Mouse (Mus musculus) G1E (cell line): ENCODE measurements at regions not wholly inside any gene's neighbourhood (a gene's known extent, or its start where the extent isn't known, plus 50 kb on each side); places are given as distances from the start of the nearest gene placed in this dataset.

Experiments used
- ATAC-seq: 2 replicates; pipeline ENCODE4 v1.8.0; 2016; ENCODE audit warnings: mild to moderate bottlenecking; ENCODE audit not compliant: insufficient number of reproducible peaks, poor library complexity, low FRiP score, severe bottlenecking; ENCODE audit errors: extremely low read depth
- DNase-seq: peaks from one replicate; pipeline ENCODE4 v3.0.0; 2012; ENCODE audit warnings: low spot score
- H3K27me3 ChIP-seq: 2 replicates; pipeline ENCODE4 v1.6.1; 2012; ENCODE audit warnings: mild to moderate bottlenecking, low read length, inconsistent platforms; ENCODE audit not compliant: insufficient read depth
- H3K36me3 ChIP-seq: replicated peaks from 2 replicates; pipeline ENCODE3; 2012; ENCODE audit warnings: mild to moderate bottlenecking, inconsistent platforms
- H3K4me1 ChIP-seq: 2 replicates; pipeline ENCODE4 v1.6.1; 2012; ENCODE audit warnings: low read depth, low read length, inconsistent platforms, mixed read lengths; ENCODE audit not compliant: insufficient read depth
- H3K4me3 ChIP-seq: 2 replicates; pipeline ENCODE4 v1.5.1; 2012; ENCODE audit warnings: low read depth, mild to moderate bottlenecking, inconsistent platforms, low read length, moderate library complexity, mixed read lengths
- H3K9me3 ChIP-seq: replicated peaks from 2 replicates; pipeline ENCODE4 v1.6.1; 2012; ENCODE audit warnings: inconsistent platforms
- CTCF ChIP-seq: IDR thresholded peaks from 2 replicates; pipeline ENCODE4 v1.5.1; 2012; ENCODE audit warnings: low read depth, low read length, inconsistent platforms, mixed read lengths
- GATA1 ChIP-seq: IDR thresholded peaks from 2 replicates; pipeline ENCODE4 v1.6.1; 2012; ENCODE audit warnings: borderline replicate concordance, low read length, inconsistent platforms, mixed read lengths
- GATA2 ChIP-seq: IDR thresholded peaks from 2 replicates; pipeline ENCODE4 v1.6.1; 2012; ENCODE audit warnings: low read depth, low read length, inconsistent platforms, borderline replicate concordance
- POLR2AphosphoS5 ChIP-seq: IDR thresholded peaks from 2 replicates; pipeline ENCODE4 v1.6.1; 2012; ENCODE audit warnings: low read depth, low read length, inconsistent platforms; ENCODE audit not compliant: insufficient replicate concordance
- TAL1 ChIP-seq: conservative IDR thresholded peaks from 2 replicates; pipeline ENCODE4 v1.6.1; 2012; ENCODE audit warnings: low read depth, low read length, inconsistent platforms, mixed read lengths

GRCm38 (mm10) chr12:16436255-16436654 lies 174.5 kb downstream of the Lpin1 start:
- H3K4me3 ChIP-seq = no peak overlapping the region
- ATAC-seq = no peak

GRCm38 (mm10) chr12:16434739-16435138 lies 176.0 kb downstream of the Lpin1 start:
- Histone ChIP-seq H3K9me3 (no peaks in the 10 kb centered on the region), H3K36me3 (no peaks in the 10 kb centered on the region), H3K4me1 (no peaks in the 10 kb centered on the region), H3K4me3 (no peak overlapping the region), H3K27me3 (no peaks in the 10 kb centered on the region)
- DNase-seq (no peak), ATAC-seq (no peak)
- TF ChIP-seq POLR2AphosphoS5 (no peak), GATA2 (no peak), TAL1 (no peak), CTCF (no peak), GATA1 (no peak)

More at GRCm38 (mm10) chr12:16436255-16436654, 174.5 kb downstream of the Lpin1 start:
- no peaks in the 10 kb centered on the region for H3K27me3 ChIP-seq
- TF ChIP-seq CTCF = no peak
- TF ChIP-seq GATA2 = no peak
- TF ChIP-seq POLR2AphosphoS5 = no peak
- TF ChIP-seq GATA1 = no peak
- TF ChIP-seq TAL1 = no peak
- H3K36me3 ChIP-seq = no peaks in the 10 kb centered on the region
- DNase-seq = no peak
- no peaks in the 10 kb centered on the region for H3K9me3 ChIP-seq
- H3K4me1 ChIP-seq = no peaks in the 10 kb centered on the region

- no peaks in the 10 kb centered on the region for H3K4me1 ChIP-seq
- H3K27me3 ChIP-seq = no peaks in the 10 kb centered on the region
- ATAC-seq (no peak), DNase-seq (no peak)
- H3K9me3 ChIP-seq = no peaks in the 10 kb centered on the region
- TF ChIP-seq POLR2AphosphoS5 (no peak), GATA2 (no peak), TAL1 (no peak)
- H3K4me3 ChIP-seq = no peak overlapping the region
- no peaks in the 10 kb centered on the region for H3K36me3 ChIP-seq
These were observed 176.5 kb downstream of the Lpin1 start for GRCm38 (mm10) chr12:16434225-16434624.

GRCm38 (mm10) chr12:16425980-16426379 lies 184.8 kb downstream of the Lpin1 start:
- H3K4me1 ChIP-seq = no peaks in the 10 kb centered on the region

GRCm38 (mm10) chr12:16424526-16424925 lies 186.2 kb downstream of the Lpin1 start:
- ATAC-seq = no peak
- no peak for TF ChIP-seq TAL1
- TF ChIP-seq GATA2 = no peak
- TF ChIP-seq GATA1 = no peak
- no peak for TF ChIP-seq POLR2AphosphoS5
- TF ChIP-seq CTCF = no peak
- no peaks in the 10 kb centered on the region for H3K36me3 ChIP-seq
- no peak overlapping the region for H3K4me3 ChIP-seq
- no peak for DNase-seq
- H3K9me3 ChIP-seq = no peaks in the 10 kb centered on the region
- no peaks in the 10 kb centered on the region for H3K4me1 ChIP-seq
- H3K27me3 ChIP-seq = no peaks in the 10 kb centered on the region

More at GRCm38 (mm10) chr12:16425980-16426379, 184.8 kb downstream of the Lpin1 start:
- Histone ChIP-seq H3K36me3 (no peaks in the 10 kb centered on the region), H3K27me3 (no peaks in the 10 kb centered on the region), H3K9me3 (no peaks in the 10 kb centered on the region), H3K4me3 (no peak overlapping the region)
- no peak for ATAC-seq
- DNase-seq = no peak
- no peak for TF ChIP-seq TAL1
- no peak for TF ChIP-seq POLR2AphosphoS5
- no peak for TF ChIP-seq GATA1
- TF ChIP-seq CTCF = no peak
- TF ChIP-seq GATA2 = no peak

GRCm38 (mm10) chr12:16395720-16396119 lies 215.0 kb downstream of the Lpin1 start:
- TF ChIP-seq CTCF = no peak
- TF ChIP-seq GATA2 = no peak
- no peak for TF ChIP-seq GATA1
- no peak for TF ChIP-seq TAL1
- no peak for TF ChIP-seq POLR2AphosphoS5
- H3K9me3 ChIP-seq = no peaks in the 10 kb centered on the region
- no peaks in the 10 kb centered on the region for H3K4me1 ChIP-seq

GRCm38 (mm10) chr12:16392851-16393250 lies 217.9 kb downstream of the Lpin1 start:
- H3K27me3 ChIP-seq = no peaks in the 10 kb centered on the region
- no peak for ATAC-seq
- no peaks in the 10 kb centered on the region for H3K4me1 ChIP-seq
- H3K9me3 ChIP-seq = no peaks in the 10 kb centered on the region
- no peaks in the 10 kb centered on the region for H3K36me3 ChIP-seq
- TF ChIP-seq GATA1 = no peak
- TF ChIP-seq POLR2AphosphoS5 = no peak
- no peak for TF ChIP-seq GATA2
- no peak for TF ChIP-seq CTCF
- no peak for TF ChIP-seq TAL1
- DNase-seq = no peak
- no peak overlapping the region for H3K4me3 ChIP-seq

More at GRCm38 (mm10) chr12:16395720-16396119, 215.0 kb downstream of the Lpin1 start:
- Histone ChIP-seq H3K27me3 (no peaks in the 10 kb centered on the region), H3K4me3 (no peak overlapping the region), H3K36me3 (no peaks in the 10 kb centered on the region)
- ATAC-seq (no peak), DNase-seq (no peak)
